Mouse (Mus musculus): ENCODE data around the gene Rab31. TPM values are rescaled to one million over a fixed set of nuclear protein-coding genes. Genes with fewer than 3 reads are reported as not detected.

The Rab31 gene
- polyA plus RNA-seq, 1 experiment from 2014 or later: 4.5 TPM

Other genes starting within 250 kb of the Rab31 start
- not detected in 2 replicates for gene Tmem232, start 232.0 kb downstream of the Rab31 start, polyA plus RNA-seq (2015; fragmentation: Nextera tagmentation; extraction: Ambion mirVana)
- gene Vapa, start 159.2 kb downstream of the Rab31 start, polyA plus RNA-seq (2015; fragmentation: Nextera tagmentation; extraction: Ambion mirVana): 76.8 and 91.4 TPM in 2 replicates
- gene Txndc2, start 130.6 kb downstream of the Rab31 start, polyA plus RNA-seq (2015; fragmentation: Nextera tagmentation; extraction: Ambion mirVana): not detected in 2 replicates
- gene Ppp4r1, start 9.8 kb upstream of the Rab31 start, polyA plus RNA-seq (2015; fragmentation: Nextera tagmentation; extraction: Ambion mirVana): 10.1 and 12.2 TPM in 2 replicates
- gene Ralbp1, start 113.0 kb upstream of the Rab31 start, polyA plus RNA-seq (2015; fragmentation: Nextera tagmentation; extraction: Ambion mirVana): 47.2 and 53.3 TPM in 2 replicates
- 16.2 and 20.3 TPM in 2 replicates for gene Twsg1, start 178.5 kb upstream of the Rab31 start, polyA plus RNA-seq (2015; fragmentation: Nextera tagmentation; extraction: Ambion mirVana)

Data from liver, embryonic 13.5 days (tissue).